Mouse (Mus musculus): Measurements from ENCODE around the gene Sorbs1. TPM values are rescaled to one million over a fixed set of nuclear protein-coding genes. Genes with fewer than 3 reads are reported as not detected.

Sorbs1 gene
- total RNA-seq, 2 experiments from 2014 or later: 604 to 684 TPM

DNA sequence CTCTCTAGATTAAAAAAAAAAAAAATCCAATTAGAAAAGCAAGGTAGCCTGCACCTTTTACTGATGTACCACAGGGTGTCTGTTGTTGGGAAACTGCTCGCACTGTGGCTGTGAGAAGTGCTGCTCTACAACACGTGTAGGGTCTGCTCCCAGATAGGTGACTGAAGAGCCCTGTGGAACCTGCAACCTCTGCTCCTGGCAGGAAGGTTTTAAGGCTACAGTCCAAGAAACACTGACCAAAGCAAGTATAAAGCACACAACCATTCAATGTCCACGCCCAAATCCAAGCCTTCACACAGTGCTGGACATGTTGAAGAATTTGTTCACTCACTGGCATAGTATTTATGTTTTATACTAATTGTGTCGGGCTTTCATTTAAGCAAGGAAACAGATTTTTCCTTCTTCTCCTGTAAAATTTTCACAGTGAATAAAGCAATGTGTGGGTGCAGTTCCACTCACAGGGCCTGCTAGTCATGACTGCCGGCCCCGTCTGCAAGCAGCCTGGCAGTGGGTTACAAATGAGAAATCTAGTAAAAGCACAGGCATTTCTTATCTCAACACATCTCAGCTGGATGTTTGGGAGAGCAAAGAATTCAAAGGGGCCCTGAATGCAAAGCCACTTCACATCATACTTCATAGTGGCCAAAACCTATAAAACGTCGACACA lies 96.3 kb downstream of the Sorbs1 start:
- DNase-seq (ENCODE audit: low spot score): no peak
- intact Hi-C loops (cut with DNase I): no loop called here

DNA sequence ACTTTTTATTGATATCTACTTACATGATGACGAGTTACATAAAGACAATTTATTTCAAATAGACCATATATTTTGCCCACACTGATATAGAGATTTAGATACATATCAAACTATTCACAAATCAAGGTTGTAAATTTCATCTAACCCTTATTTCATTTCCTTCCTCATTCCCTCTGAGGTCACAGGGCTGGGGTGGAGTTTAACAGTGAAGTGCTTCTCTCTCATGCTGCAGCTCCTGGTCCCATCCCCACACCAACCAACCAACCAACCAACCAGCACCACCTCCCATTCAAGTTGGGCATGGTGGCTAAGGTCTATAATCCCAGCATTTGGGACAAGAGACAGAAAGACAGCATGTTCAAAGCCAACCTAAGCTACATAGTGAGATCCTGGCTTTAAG lies 97.9 kb downstream of the Sorbs1 start:
- intact Hi-C loops (cut with DNase I): no loop called here
- DNase-seq (ENCODE audit: low spot score): no peak

DNA sequence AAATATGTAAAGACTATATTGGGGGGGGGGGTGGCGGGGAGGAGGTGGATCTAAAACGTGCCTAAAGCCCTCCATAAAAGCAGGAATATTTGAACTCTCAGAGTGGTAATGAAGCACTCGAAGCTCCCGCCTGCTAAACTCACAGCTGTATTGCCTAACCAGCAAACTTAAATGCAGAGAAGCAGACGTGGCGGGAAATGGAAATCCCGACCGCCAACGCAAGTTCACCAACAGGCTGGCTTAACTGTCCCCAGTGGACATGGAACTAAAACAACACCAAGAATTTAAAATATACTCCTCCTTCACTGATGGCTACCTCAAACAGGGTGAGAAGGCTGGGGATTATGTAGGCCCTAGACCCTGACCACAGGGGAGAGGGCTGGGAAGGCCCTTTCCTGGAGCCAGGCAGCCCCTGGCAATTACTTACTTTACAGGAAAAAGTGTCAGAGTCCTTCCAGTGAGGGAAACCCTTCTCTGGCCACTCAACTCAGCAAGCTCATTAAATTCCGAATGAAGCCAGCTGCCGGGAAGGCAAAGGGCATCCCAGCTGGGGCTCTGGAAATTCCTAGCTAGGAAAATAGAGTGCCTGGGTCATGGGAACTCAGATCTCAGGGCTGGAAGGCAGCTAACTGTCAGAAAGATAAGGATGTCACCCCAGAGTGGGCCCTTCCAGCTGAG lies 98.6 kb downstream of the Sorbs1 start:
- intact Hi-C loops (cut with DNase I): no loop called here
- no peak for DNase-seq (ENCODE audit: low spot score)

DNA sequence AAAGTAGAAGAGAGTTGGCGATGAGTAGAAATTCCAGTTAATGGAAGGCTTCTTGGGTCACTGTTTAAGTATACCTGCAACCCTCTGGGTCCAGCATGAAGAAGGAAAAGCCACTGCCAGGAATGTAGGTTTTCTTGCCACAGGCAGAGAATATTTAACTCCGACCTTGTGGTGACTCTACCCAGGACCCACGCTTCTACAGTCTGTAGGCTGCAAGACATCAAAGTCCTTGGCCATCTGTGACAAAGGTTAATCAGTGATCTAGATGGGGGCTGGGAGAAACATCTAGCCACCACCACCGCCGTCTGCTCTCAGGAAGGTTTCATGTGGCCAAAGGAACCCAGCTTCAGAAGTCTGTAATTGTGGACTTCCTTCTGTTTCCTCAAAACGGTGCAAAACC lies 99.2 kb downstream of the Sorbs1 start:
- intact Hi-C loops (cut with DNase I): no loop called here
- no peak for DNase-seq (ENCODE audit: low spot score)

DNA sequence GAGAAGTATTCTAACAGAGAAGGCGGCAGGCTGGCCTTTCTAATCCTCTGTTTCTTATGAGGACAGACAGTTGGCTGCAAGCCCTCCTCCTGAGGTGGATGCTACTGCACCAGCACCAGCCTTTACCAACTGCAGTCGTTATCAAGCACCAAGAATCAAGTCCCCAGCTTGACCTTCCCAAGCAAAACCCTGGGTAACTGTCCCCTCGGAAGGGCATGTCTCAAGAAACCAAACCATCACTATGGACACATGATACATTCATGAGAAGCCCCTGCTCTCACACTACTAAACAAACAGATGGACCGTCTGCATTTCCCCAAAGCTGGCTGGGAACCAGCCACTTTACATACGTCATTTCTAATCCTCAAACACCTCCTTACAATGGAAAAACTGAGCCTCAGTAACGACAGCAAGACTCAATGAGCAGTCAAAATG lies 102.2 kb downstream of the Sorbs1 start:
- no peak for DNase-seq (ENCODE audit: low spot score)
- intact Hi-C loops (cut with DNase I): no loop called here

DNA sequence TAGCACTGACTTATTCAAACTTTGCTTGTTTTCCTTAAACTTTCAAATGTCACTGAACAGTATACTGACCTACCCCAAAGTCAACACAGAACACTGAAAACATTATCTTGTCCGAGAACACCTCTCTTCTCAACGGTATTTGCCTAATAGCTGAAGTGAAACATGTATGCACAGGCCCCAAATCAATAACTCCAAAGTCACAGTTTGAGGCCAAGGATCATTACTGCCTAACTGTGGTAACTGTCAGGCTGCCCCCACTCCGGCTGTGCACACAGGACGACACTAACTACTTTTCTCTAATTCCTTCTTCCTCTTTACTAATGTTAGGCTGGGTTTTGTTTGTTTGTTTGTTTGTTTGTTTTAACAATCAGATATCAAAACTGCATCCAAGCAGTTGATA lies 103.1 kb downstream of the Sorbs1 start:
- DNase-seq (ENCODE audit: low spot score): no peak
- intact Hi-C loops (cut with DNase I): no loop called here

DNA sequence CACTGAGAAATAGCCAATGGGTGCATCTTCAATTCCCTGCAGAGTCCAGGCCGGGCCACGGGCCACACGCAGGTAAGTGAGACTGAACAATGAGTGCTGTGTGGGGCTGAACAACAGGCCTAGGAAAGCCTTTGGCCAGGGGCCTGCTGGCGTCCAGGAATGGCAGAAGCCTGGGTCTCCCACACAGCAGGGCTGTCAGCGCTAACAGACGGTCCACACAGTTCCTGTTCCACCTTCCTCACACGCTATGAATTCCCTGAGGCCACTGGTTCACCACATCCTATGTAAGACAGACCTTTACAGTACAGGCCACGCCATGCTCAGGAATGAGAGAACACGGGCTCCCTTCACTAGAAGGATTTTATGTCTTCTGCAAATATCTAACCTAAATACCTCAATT lies 103.5 kb downstream of the Sorbs1 start:
- intact Hi-C loops (cut with DNase I): no loop called here
- DNase-seq (ENCODE audit: low spot score): no peak

DNA sequence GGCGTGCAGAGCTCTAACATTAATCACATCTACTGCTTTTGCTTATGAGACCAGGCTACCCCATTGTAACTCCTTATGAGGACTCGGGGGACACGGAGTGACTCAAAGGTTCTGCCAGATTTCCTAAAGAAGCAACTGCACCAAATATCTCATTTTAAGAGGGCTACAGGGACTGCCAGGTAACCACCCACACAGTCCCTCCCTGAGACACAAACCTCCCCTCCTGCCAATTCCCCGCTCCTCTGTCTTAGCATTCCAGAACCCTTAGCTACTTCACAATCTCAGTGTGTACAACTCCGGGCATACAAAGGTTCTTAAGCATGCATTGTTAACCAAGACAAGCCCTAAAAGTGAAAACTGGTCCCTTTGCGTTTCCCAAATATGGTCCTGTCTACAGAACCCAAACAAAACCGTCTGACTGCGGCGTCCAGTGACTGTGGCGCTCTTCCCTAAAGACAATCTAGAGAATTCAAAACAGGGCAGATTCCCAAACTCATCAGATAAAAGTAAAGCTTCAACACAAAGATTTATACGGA lies 104.0 kb downstream of the Sorbs1 start:
- no peak for DNase-seq (ENCODE audit: low spot score)
- intact Hi-C loops (cut with DNase I): no loop called here

DNA sequence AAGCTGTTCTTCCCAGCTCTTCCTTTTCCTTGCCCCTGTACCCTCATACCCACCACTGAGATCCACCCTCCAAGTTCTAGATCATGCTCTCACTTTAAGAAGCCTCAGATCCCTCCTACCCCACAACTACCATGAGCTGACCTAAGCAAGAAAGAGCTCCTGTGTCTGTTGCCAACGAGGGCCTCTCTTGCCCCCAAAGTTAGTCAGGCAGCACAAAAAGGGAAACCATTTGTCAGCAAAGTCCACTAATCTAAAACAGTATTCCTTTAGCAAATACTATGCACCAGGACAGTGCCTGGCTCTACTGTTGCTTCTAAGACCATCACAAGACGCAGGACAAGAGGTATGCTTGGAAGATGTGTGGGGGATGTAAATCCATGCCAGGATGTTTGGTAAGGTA lies 106.4 kb downstream of the Sorbs1 start:
- no peak for DNase-seq (ENCODE audit: low spot score)
- intact Hi-C loops (cut with DNase I): no loop called here

DNA sequence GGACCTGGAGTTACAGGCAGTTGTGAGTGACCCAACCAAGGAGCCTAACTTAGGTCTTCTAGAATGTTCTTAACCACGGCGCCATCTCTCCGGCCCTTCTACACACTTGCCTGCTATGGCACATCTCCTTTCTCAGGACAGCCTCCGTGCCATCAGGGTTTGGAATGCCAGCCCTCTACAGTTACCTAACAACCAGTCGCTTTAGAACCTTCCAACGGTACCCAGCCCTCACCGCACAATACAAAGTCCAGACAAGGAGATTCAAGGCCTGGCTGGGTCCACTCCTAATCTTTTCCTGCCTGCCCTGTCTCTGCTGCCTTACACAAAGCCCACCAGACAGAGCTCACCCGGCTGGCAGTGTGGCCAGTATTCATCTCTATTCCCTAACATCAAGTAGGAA lies 106.9 kb downstream of the Sorbs1 start:
- intact Hi-C loops (cut with DNase I): no loop called here

DNA sequence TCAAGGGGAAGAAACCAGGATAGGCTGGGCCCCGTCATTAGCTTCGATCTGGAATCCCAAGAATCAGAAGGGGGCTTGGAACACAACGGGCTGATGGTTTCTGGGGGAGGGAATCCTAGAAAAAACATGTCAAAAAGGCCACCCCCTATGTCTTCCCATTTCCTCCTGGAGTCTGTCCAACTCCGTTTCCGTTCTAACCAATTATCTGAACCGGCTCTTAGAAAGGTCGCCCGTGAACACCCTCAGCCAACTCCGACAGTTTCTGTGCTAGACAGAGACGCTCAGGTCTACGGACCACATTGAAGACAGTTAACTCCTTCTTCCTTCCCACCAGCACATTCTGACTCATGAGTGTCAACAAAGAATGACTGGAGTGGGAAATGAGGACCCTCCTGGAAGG lies 107.8 kb downstream of the Sorbs1 start:
- no peak for DNase-seq (ENCODE audit: low spot score)
- intact Hi-C loops (cut with DNase I): no loop called here

More for the DNA sequence above, 106.9 kb downstream of the Sorbs1 start:
- no peak for DNase-seq (ENCODE audit: low spot score)

DNA sequence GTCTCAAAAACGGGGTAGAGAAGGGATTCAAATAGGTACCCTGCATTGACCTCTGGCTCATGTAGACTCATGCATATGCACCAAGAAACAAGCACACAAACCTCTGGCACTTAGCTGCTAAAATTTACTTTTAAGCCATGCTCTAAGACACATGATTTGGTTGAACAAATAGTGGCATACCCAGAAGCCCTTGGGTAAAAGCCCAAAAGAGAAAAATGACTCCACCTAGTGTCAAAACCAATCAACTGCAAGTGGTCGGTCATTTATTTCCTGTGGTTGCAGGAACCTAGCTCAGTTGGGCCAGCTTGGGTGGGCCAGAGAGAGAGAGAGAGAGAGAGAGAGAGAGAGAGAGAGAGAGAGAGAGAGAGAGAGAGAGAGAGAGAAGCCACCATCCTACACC lies 109.0 kb downstream of the Sorbs1 start:
- no peak for DNase-seq (ENCODE audit: low spot score)
- intact Hi-C loops (cut with DNase I): no loop called here

DNA sequence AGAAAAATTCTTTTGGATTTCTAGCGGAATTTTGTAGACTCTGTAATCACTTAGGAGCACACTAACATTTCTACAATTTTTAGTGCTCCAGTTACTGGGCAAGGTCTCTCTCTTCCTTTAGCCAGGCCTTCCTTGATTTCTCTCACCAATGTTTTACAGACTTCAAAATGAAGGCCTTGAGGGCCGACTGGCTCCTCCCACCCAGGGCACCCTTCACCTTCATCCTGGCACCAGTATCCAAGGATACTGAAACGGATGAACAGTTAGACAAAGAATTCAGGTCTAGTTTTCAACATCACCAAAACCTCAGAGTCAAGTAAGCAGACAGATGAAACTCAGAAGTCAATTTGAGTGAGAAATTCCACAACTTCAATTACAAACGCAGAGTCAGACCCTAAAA lies 109.6 kb downstream of the Sorbs1 start:
- intact Hi-C loops (cut with DNase I): no loop called here
- no peak for DNase-seq (ENCODE audit: low spot score)

DNA sequence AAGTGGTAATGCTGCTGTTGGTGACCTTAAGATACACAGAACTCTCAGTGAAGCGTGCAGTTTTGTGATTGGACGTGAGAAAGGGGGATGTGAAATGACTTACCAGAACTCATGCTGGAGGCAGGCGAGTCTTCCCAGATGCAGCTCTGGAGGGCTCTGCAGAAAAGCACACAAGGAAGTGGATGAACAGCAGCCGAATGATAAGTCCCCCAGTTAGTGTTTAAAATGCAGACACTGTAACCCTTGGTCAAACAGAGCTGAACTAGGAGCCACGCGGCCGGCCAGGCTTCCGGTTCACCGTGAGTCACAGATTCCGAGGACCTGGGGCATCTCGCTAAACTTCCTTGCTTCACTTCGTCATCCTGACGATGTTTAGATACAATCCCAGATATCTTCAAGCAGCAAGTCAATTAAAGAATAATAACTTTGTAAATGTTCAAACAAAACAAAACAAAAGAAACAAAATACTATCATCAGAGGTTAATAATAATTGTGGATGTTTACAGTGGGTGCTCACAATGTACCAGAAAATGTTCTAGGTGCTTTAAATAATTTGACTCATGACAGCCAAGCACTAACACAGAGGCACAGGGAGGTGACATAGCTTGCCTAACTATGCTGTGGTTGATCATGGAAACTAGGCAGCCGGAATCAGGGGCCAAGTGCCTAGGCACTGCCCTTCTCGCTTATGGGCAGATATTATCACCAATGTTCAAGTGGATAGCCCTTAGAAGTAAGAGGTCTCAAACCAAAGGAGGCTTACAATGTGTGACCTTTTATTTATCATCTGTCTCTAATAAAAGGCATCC lies 111.2 kb downstream of the Sorbs1 start:
- DNase-seq (ENCODE audit: low spot score): no peak
- intact Hi-C loops (cut with DNase I): no loop called here

DNA sequence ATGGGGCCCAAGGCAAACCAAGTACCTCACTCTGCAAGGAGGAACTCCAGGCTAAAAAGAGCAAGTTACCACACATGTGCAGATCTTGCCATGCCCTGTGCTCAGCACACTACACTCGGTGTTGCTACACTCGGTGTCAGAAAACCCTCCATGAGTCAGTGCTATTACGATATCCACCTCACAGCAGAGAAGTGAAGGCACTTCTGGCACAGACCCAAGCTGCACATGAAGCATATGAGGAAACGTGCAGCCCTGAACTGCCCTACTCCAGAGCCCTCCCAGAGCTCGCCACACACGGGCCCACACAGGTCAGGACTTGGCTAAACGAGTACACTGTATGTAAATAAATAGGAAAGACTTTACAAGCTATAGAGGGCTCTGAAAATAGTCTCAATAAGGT lies 112.4 kb downstream of the Sorbs1 start:
- DNase-seq (ENCODE audit: low spot score): no peak
- intact Hi-C loops (cut with DNase I): no loop called here

DNA sequence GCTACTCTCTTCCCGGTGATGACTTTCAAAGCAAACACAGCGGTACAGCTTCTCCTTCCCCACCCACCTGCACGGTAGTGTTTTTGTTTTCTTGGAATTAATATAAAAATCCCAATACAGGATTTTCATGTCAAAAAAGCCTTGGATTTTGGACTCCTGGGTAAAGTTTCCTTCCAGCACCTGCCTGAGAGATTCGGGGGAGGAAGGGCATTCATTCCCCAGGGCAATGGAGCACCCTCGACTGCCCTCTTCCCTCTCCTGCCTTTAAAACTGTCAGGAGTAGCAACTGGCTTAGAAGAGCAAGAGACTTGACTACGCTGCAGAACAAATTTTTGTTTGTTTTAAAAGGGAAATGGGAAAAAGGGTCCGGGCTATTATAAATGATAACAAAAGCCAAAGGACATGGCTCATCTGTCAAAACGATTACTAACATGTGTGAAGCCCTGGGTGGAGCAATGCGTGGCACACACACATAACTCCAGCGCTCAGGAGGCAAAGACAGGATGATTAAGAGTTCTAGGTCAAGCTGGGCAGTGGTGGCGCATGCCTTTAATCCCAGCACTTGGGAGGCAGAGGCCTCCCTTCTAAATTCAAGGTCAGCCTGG lies 113.1 kb downstream of the Sorbs1 start:
- DNase-seq (ENCODE audit: low spot score): no peak
- intact Hi-C loops (cut with DNase I): no loop called here

DNA sequence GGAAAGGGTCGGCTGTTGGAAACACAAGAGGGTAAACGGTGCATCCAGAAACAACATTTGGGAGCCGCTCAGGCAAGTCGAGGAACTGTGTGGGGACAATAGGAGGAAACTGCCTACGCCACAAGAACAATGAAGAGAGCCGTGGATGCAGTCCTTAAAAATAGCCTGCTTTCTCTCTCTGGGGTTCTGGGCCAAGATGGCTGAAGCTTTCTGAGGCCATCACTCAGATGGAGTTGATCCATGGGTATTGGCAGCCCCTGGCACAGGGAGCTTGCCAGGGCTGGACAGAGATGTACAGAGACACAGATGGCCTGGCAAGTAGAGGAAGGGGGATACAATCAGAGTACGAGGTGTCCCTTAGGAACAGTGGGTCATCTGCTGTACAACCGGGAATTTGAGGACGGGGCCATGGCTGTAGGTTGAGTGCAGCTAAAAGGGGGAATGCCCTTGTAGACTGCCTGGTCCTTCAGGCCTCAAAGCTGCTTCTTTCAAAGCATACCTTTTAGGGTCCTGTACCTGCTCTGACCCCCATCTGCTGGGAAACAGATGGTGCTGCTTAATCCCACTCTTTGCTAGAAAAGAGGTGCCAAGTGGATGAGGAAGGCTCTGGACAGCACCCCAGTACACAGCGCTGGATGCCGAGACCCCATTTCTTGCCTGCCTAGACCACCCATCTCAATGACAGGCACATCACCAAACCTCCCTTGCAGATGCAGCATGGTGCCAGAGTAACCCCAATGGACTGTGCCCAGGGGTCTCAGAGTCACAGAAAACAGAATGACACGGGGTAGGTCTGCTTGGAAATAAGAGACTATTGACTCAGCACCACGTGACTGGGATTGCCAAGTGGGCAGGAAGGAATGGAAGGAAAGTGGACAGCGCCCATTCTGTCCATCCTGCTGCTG lies 117.6 kb downstream of the Sorbs1 start:
- DNase-seq (ENCODE audit: low spot score): no peak
- intact Hi-C loops (cut with DNase I): loop anchor here (2.0 kb wide), 2 partner anchors 41 to 117 kb away; partner anchors contain the start of gene Sorbs1

DNA sequence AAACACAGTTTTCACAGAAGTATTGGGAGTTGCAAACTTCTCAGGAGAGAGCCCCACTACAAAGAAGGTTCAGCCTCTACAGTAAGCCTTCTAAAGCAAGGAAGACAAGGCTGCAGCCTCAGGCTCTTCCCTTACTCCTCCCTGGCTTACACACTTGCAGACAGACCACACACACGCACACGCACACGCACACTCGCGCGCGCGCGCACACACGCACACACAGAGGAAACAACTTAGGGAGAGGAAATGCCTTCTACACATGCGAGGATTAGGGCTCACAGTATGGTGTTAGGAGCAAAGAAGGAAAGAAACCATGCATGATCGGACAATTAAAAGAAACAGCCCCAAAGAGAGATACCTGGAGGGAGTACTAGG lies 118.3 kb downstream of the Sorbs1 start:
- intact Hi-C loops (cut with DNase I): loop anchor here (2.0 kb wide), 2 partner anchors 41 to 117 kb away; partner anchors contain the start of gene Sorbs1
- DNase-seq (ENCODE audit: low spot score): no peak
